Mouse (Mus musculus): Measurements from ENCODE around the gene Cab39l. TPM values are rescaled to one million over a fixed set of nuclear protein-coding genes. Genes with fewer than 3 reads are reported as not detected.

Cab39l gene
- polyA plus RNA-seq, 1 experiment, result 26.9 TPM

DNA sequence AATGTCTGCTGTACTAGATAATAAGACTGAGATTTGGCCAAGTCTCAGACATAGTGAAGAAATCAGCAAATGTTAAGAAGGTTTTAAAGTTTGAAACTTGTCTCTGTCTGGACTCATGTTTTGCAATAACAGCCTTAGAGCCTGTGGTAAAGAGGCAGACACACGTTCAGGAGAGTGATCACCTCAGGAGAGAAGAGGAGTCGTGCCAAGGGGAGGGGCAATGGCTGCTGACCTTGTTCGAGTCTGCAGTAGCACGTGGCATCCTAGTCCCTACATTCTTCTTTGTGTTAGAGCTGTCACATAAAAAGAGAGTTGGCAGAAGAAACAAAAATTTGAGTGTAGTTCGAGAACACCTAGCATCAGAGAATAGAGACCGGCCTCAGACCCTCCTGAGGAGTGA lies 100.0 kb downstream of the Cab39l start:
- no peak overlapping the region for H3K27ac ChIP-seq (ENCODE audit: insufficient read depth, low read depth, low read length)
- H3K4me1 ChIP-seq (ENCODE audit: control insufficient read depth, insufficient read depth, low read length), result no peaks in the 10 kb centered on the region
- TF ChIP-seq CTCF (IDR thresholded peaks at IDR 0.05; ENCODE audit: low read depth, low read length) (no peak), POLR2A (IDR thresholded peaks at IDR 0.05; ENCODE audit: borderline replicate concordance, low read depth, low read length) (no peak)
- H3K4me3 ChIP-seq (ENCODE audit: insufficient read depth, low read length), result no peak overlapping the region

- Histone ChIP-seq H3K4me3 (ENCODE audit: insufficient read depth, low read length) (no peak overlapping the region), H3K27ac (ENCODE audit: insufficient read depth, low read depth, low read length) (no peak overlapping the region), H3K4me1 (ENCODE audit: control insufficient read depth, insufficient read depth, low read length) (no peaks in the 10 kb centered on the region)
- TF ChIP-seq POLR2A (IDR thresholded peaks at IDR 0.05; ENCODE audit: borderline replicate concordance, low read depth, low read length), result no peak
- no peak for TF ChIP-seq CTCF (IDR thresholded peaks at IDR 0.05; ENCODE audit: low read depth, low read length)
Measured at GRCm38 (mm10) chr14:59543158-59543826, 102.5 kb downstream of the Cab39l start.

DNA sequence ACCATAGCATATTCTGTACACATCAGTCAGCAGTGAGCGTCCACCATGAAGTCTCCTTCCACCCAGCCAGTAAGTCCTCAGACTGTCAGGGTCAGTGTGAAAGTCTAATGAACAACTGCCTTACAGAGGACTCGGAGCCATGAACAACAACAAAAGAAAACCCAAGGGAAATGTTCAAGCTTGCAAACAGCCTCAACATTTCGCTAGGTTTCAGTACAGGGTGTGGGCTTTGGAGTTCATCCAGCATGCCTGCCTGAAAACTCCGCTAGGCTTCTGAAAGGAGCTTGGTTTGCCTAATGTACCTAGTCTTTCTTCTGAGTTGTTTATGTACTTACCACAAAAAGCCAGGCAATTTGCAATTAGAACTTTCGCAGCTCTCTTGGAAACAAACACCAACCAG lies 103.2 kb downstream of the Cab39l start:
- H3K4me3 ChIP-seq (ENCODE audit: insufficient read depth, low read length), result no peak overlapping the region
- no peaks in the 10 kb centered on the region for H3K4me1 ChIP-seq (ENCODE audit: control insufficient read depth, insufficient read depth, low read length)
- TF ChIP-seq CTCF (IDR thresholded peaks at IDR 0.05; ENCODE audit: low read depth, low read length) (no peak), POLR2A (IDR thresholded peaks at IDR 0.05; ENCODE audit: borderline replicate concordance, low read depth, low read length) (no peak)
- no peak overlapping the region for H3K27ac ChIP-seq (ENCODE audit: insufficient read depth, low read depth, low read length)

DNA sequence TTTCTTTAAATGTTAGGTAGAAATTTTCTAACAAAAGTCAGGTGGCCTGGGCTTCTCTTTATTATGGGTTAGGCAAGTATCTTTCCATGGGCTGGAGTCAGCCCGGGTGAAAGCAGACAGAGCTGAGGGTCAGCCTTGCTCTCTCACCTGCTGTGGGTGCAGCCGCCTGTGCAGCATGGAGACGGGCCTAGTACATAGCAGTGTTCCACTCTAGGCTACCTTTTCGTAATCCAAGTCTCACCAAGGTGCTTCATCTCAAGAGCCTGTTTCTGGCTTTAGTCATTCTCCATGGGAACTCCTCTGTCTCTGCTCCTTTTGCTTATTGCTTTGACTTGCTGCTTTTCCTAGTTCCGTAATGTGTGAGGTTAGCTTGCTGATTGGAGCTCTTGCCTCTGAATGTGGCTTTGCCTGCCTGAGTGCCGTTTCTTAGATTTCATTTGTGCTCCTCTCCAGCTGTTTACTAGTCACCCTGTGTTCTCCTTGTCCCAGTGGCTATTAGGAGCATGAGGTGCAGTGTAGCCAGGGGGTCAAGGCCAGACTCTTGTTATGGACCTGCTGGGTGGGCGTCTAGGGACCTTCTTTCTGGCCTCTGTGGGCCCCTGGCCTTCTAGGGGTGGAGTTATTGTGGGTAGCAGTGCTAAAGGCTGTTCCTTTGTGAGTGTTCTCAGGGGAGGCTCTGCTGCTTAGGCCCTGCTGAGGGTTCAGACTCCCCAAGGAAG lies 105.5 kb downstream of the Cab39l start:
- H3K4me1 ChIP-seq (ENCODE audit: control insufficient read depth, insufficient read depth, low read length), result no peaks in the 10 kb centered on the region
- no peak overlapping the region for H3K27ac ChIP-seq (ENCODE audit: insufficient read depth, low read depth, low read length)
- TF ChIP-seq CTCF (IDR thresholded peaks at IDR 0.05; ENCODE audit: low read depth, low read length) (no peak), POLR2A (IDR thresholded peaks at IDR 0.05; ENCODE audit: borderline replicate concordance, low read depth, low read length) (no peak)
- H3K4me3 ChIP-seq (ENCODE audit: insufficient read depth, low read length), result no peak overlapping the region

- no peaks in the 10 kb centered on the region for H3K4me1 ChIP-seq (ENCODE audit: control insufficient read depth, insufficient read depth, low read length)
- H3K27ac ChIP-seq (ENCODE audit: insufficient read depth, low read depth, low read length), result no peak overlapping the region
- TF ChIP-seq CTCF (IDR thresholded peaks at IDR 0.05; ENCODE audit: low read depth, low read length) (no peak), POLR2A (IDR thresholded peaks at IDR 0.05; ENCODE audit: borderline replicate concordance, low read depth, low read length) (no peak)
- H3K4me3 ChIP-seq (ENCODE audit: insufficient read depth, low read length), result no peak overlapping the region
Measured at GRCm38 (mm10) chr14:59547530-59547929, 106.8 kb downstream of the Cab39l start.

- Histone ChIP-seq H3K27ac (ENCODE audit: insufficient read depth, low read depth, low read length) (no peak overlapping the region), H3K4me1 (ENCODE audit: control insufficient read depth, insufficient read depth, low read length) (no peaks in the 10 kb centered on the region), H3K4me3 (ENCODE audit: insufficient read depth, low read length) (no peak overlapping the region)
- TF ChIP-seq POLR2A (IDR thresholded peaks at IDR 0.05; ENCODE audit: borderline replicate concordance, low read depth, low read length), result no peak
- TF ChIP-seq CTCF (IDR thresholded peaks at IDR 0.05; ENCODE audit: low read depth, low read length), result no peak
Measured at GRCm38 (mm10) chr14:59548532-59548931, 107.8 kb downstream of the Cab39l start.

GRCm38 (mm10) chr14:59549106-59549505 lies 108.3 kb downstream of the Cab39l start:
- Histone ChIP-seq H3K4me1 (ENCODE audit: control insufficient read depth, insufficient read depth, low read length) (no peaks in the 10 kb centered on the region), H3K4me3 (ENCODE audit: insufficient read depth, low read length) (no peak overlapping the region), H3K27ac (ENCODE audit: insufficient read depth, low read depth, low read length) (no peak overlapping the region)
- TF ChIP-seq POLR2A (IDR thresholded peaks at IDR 0.05; ENCODE audit: borderline replicate concordance, low read depth, low read length) (no peak), CTCF (IDR thresholded peaks at IDR 0.05; ENCODE audit: low read depth, low read length) (no peak)

DNA sequence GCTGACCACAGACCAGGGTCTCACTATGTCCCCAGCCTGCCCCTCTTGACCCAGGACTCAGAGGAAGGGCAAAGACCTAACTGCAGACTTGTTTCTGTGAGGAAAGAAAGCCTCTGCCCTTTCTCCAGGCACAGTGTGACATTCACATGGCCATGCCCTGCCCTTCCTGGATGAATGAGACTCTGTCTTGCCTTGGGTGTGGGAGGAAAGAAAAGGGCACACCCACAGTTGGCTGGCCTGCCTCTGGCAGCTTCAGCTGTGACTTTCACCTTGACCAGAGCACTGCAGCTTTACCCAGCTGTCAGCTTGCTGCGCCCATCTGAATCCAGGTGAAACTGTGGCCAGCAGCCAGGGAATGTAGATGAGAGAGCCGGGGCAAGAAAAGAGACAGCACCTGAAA lies 110.1 kb downstream of the Cab39l start:
- H3K4me1 ChIP-seq (ENCODE audit: control insufficient read depth, insufficient read depth, low read length), result peaks cover 2% of the 10 kb centered on the region; the same call in 1 of the 2 replicates
- no peak for TF ChIP-seq POLR2A (IDR thresholded peaks at IDR 0.05; ENCODE audit: borderline replicate concordance, low read depth, low read length)
- no peak for TF ChIP-seq CTCF (IDR thresholded peaks at IDR 0.05; ENCODE audit: low read depth, low read length)
- no peak overlapping the region for H3K4me3 ChIP-seq (ENCODE audit: insufficient read depth, low read length)
- no peak overlapping the region for H3K27ac ChIP-seq (ENCODE audit: insufficient read depth, low read depth, low read length)

DNA sequence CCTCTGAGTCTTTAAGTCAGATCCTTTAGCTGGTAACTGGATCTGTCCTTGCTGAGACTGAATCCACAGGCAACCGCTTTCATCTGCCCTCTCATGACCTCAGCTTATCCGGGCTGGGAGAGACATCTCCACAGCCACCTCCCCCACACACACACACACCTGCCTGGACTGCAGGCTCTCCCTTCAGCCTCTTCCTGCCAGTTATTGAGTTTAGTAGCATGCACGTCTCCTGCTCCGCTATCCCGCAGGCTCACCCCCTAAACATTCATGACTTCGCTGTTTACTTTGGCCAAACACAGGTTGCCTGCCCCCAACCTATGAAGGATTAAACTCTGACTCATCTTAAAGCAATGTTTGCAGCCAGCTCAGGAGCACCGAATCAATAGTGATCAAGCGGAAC lies 111.2 kb downstream of the Cab39l start:
- TF ChIP-seq CTCF (IDR thresholded peaks at IDR 0.05; ENCODE audit: low read depth, low read length) (no peak), POLR2A (IDR thresholded peaks at IDR 0.05; ENCODE audit: borderline replicate concordance, low read depth, low read length) (no peak)
- Histone ChIP-seq H3K4me1 (ENCODE audit: control insufficient read depth, insufficient read depth, low read length) (peaks cover 3% of the 10 kb centered on the region; the same call in 1 of the 2 replicates), H3K27ac (ENCODE audit: insufficient read depth, low read depth, low read length) (no peak overlapping the region), H3K4me3 (ENCODE audit: insufficient read depth, low read length) (no peak overlapping the region)

DNA sequence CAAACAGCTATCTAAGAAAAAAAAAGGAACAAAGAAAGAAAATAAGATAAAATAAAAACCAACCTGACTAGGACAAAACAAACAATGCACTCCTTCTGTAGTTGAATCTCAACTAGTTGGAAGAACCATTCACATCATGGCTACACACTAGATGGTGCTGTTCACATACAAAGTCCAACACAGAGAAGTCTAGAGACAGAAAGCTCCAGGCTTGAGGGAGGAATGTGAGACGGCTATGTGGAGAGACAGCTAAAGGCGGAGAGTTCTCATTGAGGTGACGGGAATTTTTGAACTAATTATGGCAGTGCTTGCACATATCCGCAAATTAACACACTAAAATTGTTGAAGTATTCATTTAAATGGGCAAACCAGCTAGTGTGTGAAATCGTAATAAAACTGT lies 113.3 kb downstream of the Cab39l start:
- Histone ChIP-seq H3K27ac (ENCODE audit: insufficient read depth, low read depth, low read length) (no peak overlapping the region), H3K4me3 (ENCODE audit: insufficient read depth, low read length) (no peak overlapping the region), H3K4me1 (ENCODE audit: control insufficient read depth, insufficient read depth, low read length) (peaks cover 4% of the 10 kb centered on the region; the same call in 1 of the 2 replicates)
- no peak for TF ChIP-seq CTCF (IDR thresholded peaks at IDR 0.05; ENCODE audit: low read depth, low read length)
- TF ChIP-seq POLR2A (IDR thresholded peaks at IDR 0.05; ENCODE audit: borderline replicate concordance, low read depth, low read length), result no peak
